Mouse (Mus musculus) midbrain, postnatal 0 days (tissue): Measurements from ENCODE around the gene Map3k14. TPM values are rescaled to one million over a fixed set of nuclear protein-coding genes. Genes with fewer than 3 reads are reported as not detected.

ENCODE experiments used
- ATAC-seq: fragments of 200-750 bp; cut with Nextera tagmentation; 2 replicates; pipeline ENCODE4 v1.8.0; 2017; ENCODE audit warnings: moderate number of reproducible peaks, mild to moderate bottlenecking, moderate TSS enrichment, moderate library complexity; ENCODE audit not compliant: low FRiP score
- DNase-seq: peaks from one replicate; pipeline ENCODE4 v3.0.0-alpha.2; 2015; ENCODE audit warnings: low spot score
- H3K27ac ChIP-seq: fragments of 300-500 bp; sonication (generic); 2 replicates; pipeline ENCODE4 v1.5.1; 2014; ENCODE audit warnings: low read depth, mild to moderate bottlenecking, low read length, mixed read lengths
- H3K27me3 ChIP-seq: fragments of 300-500 bp; sonication (generic); 2 replicates; pipeline ENCODE4 v1.6.1; 2014; ENCODE audit warnings: low read length, control low read depth, mixed read lengths; ENCODE audit not compliant: insufficient read depth
- H3K36me3 ChIP-seq: fragments of 300-500 bp; sonication (generic); 2 replicates; pipeline ENCODE4 v1.6.1; 2014; ENCODE audit warnings: low read length, control low read depth, mixed read lengths; ENCODE audit not compliant: insufficient read depth
- H3K4me1 ChIP-seq: fragments of 300-500 bp; sonication (generic); 2 replicates; pipeline ENCODE4 v1.6.1; 2014; ENCODE audit warnings: mild to moderate bottlenecking, control low read depth, antibody characterized with exemption, low read length, mixed read lengths; ENCODE audit not compliant: insufficient read depth
- H3K4me2 ChIP-seq: fragments of 300-500 bp; sonication (generic); 2 replicates; pipeline ENCODE4 v1.6.1; 2014; ENCODE audit warnings: low read depth, mild to moderate bottlenecking, low read length, mixed read lengths; ENCODE audit not compliant: poor library complexity, severe bottlenecking
- H3K4me3 ChIP-seq: fragments of 300-500 bp; sonication (generic); 2 replicates; pipeline ENCODE4 v1.5.1; 2014; ENCODE audit warnings: low read depth, mild to moderate bottlenecking, low read length, moderate library complexity
- H3K9ac ChIP-seq: fragments of 300-500 bp; sonication (generic); replicated peaks from 2 replicates; pipeline ENCODE4 v1.6.1; 2014; ENCODE audit warnings: mild to moderate bottlenecking, low read length, moderate library complexity, mixed read lengths; ENCODE audit not compliant: poor library complexity, severe bottlenecking
- H3K9me3 ChIP-seq: fragments of 300-500 bp; sonication (generic); 2 replicates; pipeline ENCODE4 v1.6.1; 2016; ENCODE audit warnings: low read length, control low read depth
- CTCF ChIP-seq: IDR thresholded peaks from 2 replicates; pipeline ENCODE4 v1.5.1; 2016; ENCODE audit warnings: antibody characterized with exemption, mild to moderate bottlenecking
- WGBS: fragments of 180-500 bp; shearing (Covaris S2); extraction: QIAGEN DNeasy Blood & Tissue Kit; methylation state at CpG from one replicate; pipeline ENCODE4 v1.1.7; 2014; 5-methylcytosine and 5-hydroxymethylcytosine counted together
- polyA plus RNA-seq: library from polyadenylated mRNA; unstranded; fragments of >200 nt; fragmentation: Nextera tagmentation; extraction: Ambion mirVana; gene quantifications from 2 replicates; pipeline ENCODE4 v1.2.1, GENCODE M21; 2015
- total RNA-seq: library from RNA; depleted of rRNA; stranded (reverse); fragments of >200 nt; gene quantifications from 2 replicates; pipeline ENCODE4 v1.2.3, GENCODE M21; 2014

Map3k14 gene
- total and polyA plus RNA-seq, 2 experiments from 2014 or later = 1.7 to 6.1 TPM

GRCm38 (mm10) chr11:103198339-103198738, 68.9 kb downstream of the Map3k14 start:
- Histone ChIP-seq H3K27ac (no peak overlapping the region), H3K9me3 (no peaks in the 10 kb centered on the region), H3K4me2 (peak overlapping the region; percentile 97), H3K36me3 (peaks cover 33% of the 10 kb centered on the region), H3K9ac (no peak overlapping the region), H3K4me3 (no peak overlapping the region), H3K4me1 (peaks cover 9% of the 10 kb centered on the region; the same call in 1 of the 2 replicates), H3K27me3 (peaks cover 20% of the 10 kb centered on the region)
- ATAC-seq = no peak
- no peak for TF ChIP-seq CTCF
- 12% methylated on average over 15 of the region's 16 CpGs for WGBS
- DNase-seq = no peak

- H3K4me1 ChIP-seq = peaks cover 9% of the 10 kb centered on the region; the same call in 1 of the 2 replicates
- DNase-seq (no peak), ATAC-seq (no peak)
- no peaks in the 10 kb centered on the region for H3K9me3 ChIP-seq
- H3K36me3 ChIP-seq = peaks cover 33% of the 10 kb centered on the region
- H3K9ac ChIP-seq = no peak overlapping the region
- WGBS = 93% methylated on average over 4 of the region's 4 CpGs
- TF ChIP-seq CTCF = no peak
- no peak overlapping the region for H3K4me3 ChIP-seq
- H3K4me2 ChIP-seq = no peak overlapping the region
- no peak overlapping the region for H3K27ac ChIP-seq
- peaks cover 22% of the 10 kb centered on the region for H3K27me3 ChIP-seq
Observed at GRCm38 (mm10) chr11:103197340-103197739, 69.9 kb downstream of the Map3k14 start.

- DNase-seq = peak; percentile 20
Observed at GRCm38 (mm10) chr11:103195656-103196055, 71.6 kb downstream of the Map3k14 start.

GRCm38 (mm10) chr11:103195236-103195635, 72.0 kb downstream of the Map3k14 start:
- TF ChIP-seq CTCF = no peak
- ATAC-seq = no peak
- H3K4me2 ChIP-seq = no peak overlapping the region
- DNase-seq = peak; percentile 14
- no peak overlapping the region for H3K4me3 ChIP-seq
- H3K9ac ChIP-seq = no peak overlapping the region
- H3K4me1 ChIP-seq = peaks cover 9% of the 10 kb centered on the region; the same call in 1 of the 2 replicates
- peaks cover 31% of the 10 kb centered on the region for H3K27me3 ChIP-seq
- H3K9me3 ChIP-seq = no peaks in the 10 kb centered on the region
- 93% methylated on average over 18 of the region's 18 CpGs for WGBS
- H3K36me3 ChIP-seq = peaks cover 38% of the 10 kb centered on the region
- H3K27ac ChIP-seq = no peak overlapping the region

More at GRCm38 (mm10) chr11:103195656-103196055, 71.6 kb downstream of the Map3k14 start:
- Histone ChIP-seq H3K27me3 (peaks cover 27% of the 10 kb centered on the region), H3K4me3 (no peak overlapping the region), H3K36me3 (peaks cover 34% of the 10 kb centered on the region), H3K4me1 (peaks cover 9% of the 10 kb centered on the region; the same call in 1 of the 2 replicates), H3K9ac (no peak overlapping the region), H3K9me3 (no peaks in the 10 kb centered on the region), H3K4me2 (no peak overlapping the region), H3K27ac (no peak overlapping the region)
- no peak for ATAC-seq
- no peak for TF ChIP-seq CTCF
- whole genome bisulfite sequencing = 85% methylated on average over 5 of the region's 5 CpGs

- Histone ChIP-seq H3K27ac (no peak overlapping the region), H3K4me1 (peaks cover 2% of the 10 kb centered on the region; the same call in 1 of the 2 replicates), H3K9ac (no peak overlapping the region), H3K9me3 (no peaks in the 10 kb centered on the region), H3K4me3 (no peak overlapping the region), H3K27me3 (peaks cover 34% of the 10 kb centered on the region), H3K36me3 (peaks cover 45% of the 10 kb centered on the region), H3K4me2 (no peak overlapping the region)
- 38% methylated on average over 9 of the region's 9 CpGs for WGBS
- ATAC-seq (no peak), DNase-seq (no peak)
- TF ChIP-seq CTCF = no peak
Observed at GRCm38 (mm10) chr11:103193825-103194168, 73.5 kb downstream of the Map3k14 start.

- ATAC-seq (peak; percentile 39; the same call in 1 of the 2 replicates), DNase-seq (peak; percentile 78)
- no peak overlapping the region for H3K27ac ChIP-seq
- H3K27me3 ChIP-seq = peaks cover 33% of the 10 kb centered on the region
- no peak overlapping the region for H3K9ac ChIP-seq
- no peaks in the 10 kb centered on the region for H3K9me3 ChIP-seq
- 7% methylated on average over 42 of the region's 44 CpGs for WGBS
- no peaks in the 10 kb centered on the region for H3K4me1 ChIP-seq
- peak overlapping the region; percentile 45 for H3K4me2 ChIP-seq
- H3K36me3 ChIP-seq = peaks cover 45% of the 10 kb centered on the region
- peak; percentile 73 for TF ChIP-seq CTCF
- peak overlapping the region; percentile 23 for H3K4me3 ChIP-seq
Observed at GRCm38 (mm10) chr11:103192956-103193824, 74.1 kb downstream of the Map3k14 start.
